In the genomic region with DNA sequence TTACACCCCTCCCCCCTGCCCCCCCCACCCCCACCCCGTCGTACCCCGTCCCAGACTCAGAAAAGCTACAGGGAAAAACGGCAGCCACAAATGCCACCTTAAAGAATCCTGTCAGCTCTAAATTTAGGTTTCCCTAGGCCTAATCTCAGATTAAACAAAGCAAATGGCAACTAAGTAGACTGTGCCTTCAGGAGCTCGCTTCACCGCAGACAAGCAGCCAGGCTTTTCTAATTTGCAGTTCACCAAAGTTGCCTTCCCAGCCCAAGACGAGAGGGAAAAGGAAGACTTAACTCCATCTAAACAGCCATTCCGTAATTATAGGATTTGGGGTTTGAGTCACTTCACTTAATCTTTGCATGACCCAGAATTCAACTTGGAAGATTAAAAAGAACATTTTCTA, we compare ENCODE assay signal across 14 mouse cellular contexts. TPM values are rescaled to one million over a fixed set of nuclear protein-coding genes. Genes with fewer than 3 reads are reported as not detected.
DNase-seq lines count a peak whose midpoint lies in the region; ATAC-seq and TF ChIP-seq lines count a peak whose summit lies in the region.
"Had no signal": no experiment of that assay in that cellular context is flagged by ENCODE, and none has a peak within 500 bp of the region (broad histone marks: within the 10 kb centered on the region; RNA-seq: fewer than 3 reads in every experiment).

No protein-coding gene starts in this region.

- 0 out of 2 replicates have a peak overlapping the region, but pooled peaks have one; percentile 41 for H3K9ac ChIP-seq in heart, embryonic 16.5 days (ENCODE audit: low read length)
- no peak overlapping the region for H3K9ac ChIP-seq in neural tube, embryonic 13.5 days
- no peak overlapping the region for H3K9ac ChIP-seq in neural tube, embryonic 15.5 days (replicated peaks)
- H3K9ac ChIP-seq in hindbrain, embryonic 13.5 days, result no peak overlapping the region
- H3K9ac ChIP-seq: lung, embryonic 15.5 days had no signal

- DNase-seq in heart, adult 11 months, result no peak
- no peak for DNase-seq in left cerebral cortex, adult 2 months (ENCODE audit: extremely low spot score in 1 of 2, low spot score in 2 of 2)
- DNase-seq in layer of hippocampus, postnatal 36 days, result no peak
- DNase-seq: adrenal gland, postnatal 25 days; kidney, adult 18-20 months had no signal

- no peak overlapping the region for H3K4me3 ChIP-seq in heart, embryonic 16.5 days (ENCODE audit: low read length)
- no peak overlapping the region for H3K4me3 ChIP-seq in neural tube, embryonic 13.5 days
- no peak overlapping the region for H3K4me3 ChIP-seq in neural tube, embryonic 15.5 days (replicated peaks)
- no peak overlapping the region for H3K4me3 ChIP-seq in hindbrain, embryonic 13.5 days
- H3K4me3 ChIP-seq in left cerebral cortex, adult 2 months, result no peak overlapping the region

- no peak overlapping the region for H3K27ac ChIP-seq in heart, embryonic 16.5 days (ENCODE audit: low read length)
- H3K27ac ChIP-seq in neural tube, embryonic 13.5 days (replicated peaks), result no peak overlapping the region
- no peak overlapping the region for H3K27ac ChIP-seq in neural tube, embryonic 15.5 days (replicated peaks)
- H3K27ac ChIP-seq in hindbrain, embryonic 13.5 days, result no peak overlapping the region
- no peak overlapping the region for H3K27ac ChIP-seq in left cerebral cortex, adult 2 months
- H3K27ac ChIP-seq: layer of hippocampus, adult 2 months; lung, embryonic 15.5 days had no signal

- peaks cover 3% of the 10 kb centered on the region; the same call in 1 of the 2 replicates for H3K9me3 ChIP-seq in heart, embryonic 16.5 days (replicated peaks; ENCODE audit: control insufficient read depth, low read length)
- H3K9me3 ChIP-seq in neural tube, embryonic 13.5 days, result no peaks in the 10 kb centered on the region
- H3K9me3 ChIP-seq in neural tube, embryonic 15.5 days (replicated peaks), result no peaks in the 10 kb centered on the region
- H3K9me3 ChIP-seq in hindbrain, embryonic 13.5 days, result no peaks in the 10 kb centered on the region
- H3K9me3 ChIP-seq: lung, embryonic 15.5 days had no signal

- no peaks in the 10 kb centered on the region for H3K4me1 ChIP-seq in heart, embryonic 16.5 days (ENCODE audit: control insufficient read depth, insufficient read depth, low read length)
- peaks cover 6% of the 10 kb centered on the region for H3K4me1 ChIP-seq in neural tube, embryonic 13.5 days (replicated peaks)
- peaks cover 10% of the 10 kb centered on the region for H3K4me1 ChIP-seq in neural tube, embryonic 15.5 days
- peaks cover 8% of the 10 kb centered on the region for H3K4me1 ChIP-seq in hindbrain, embryonic 13.5 days (replicated peaks)
- H3K4me1 ChIP-seq: lung, embryonic 15.5 days; megakaryocyte, embryonic 14.5 days had no signal

- TF ChIP-seq CTCF in left cerebral cortex, adult 2 months (IDR thresholded peaks at IDR 0.05), result no peak

- no peak for ATAC-seq in heart, embryonic 16.5 days (replicated peaks; ENCODE audit: extremely low read depth, insufficient read depth, low FRiP score)
- ATAC-seq in neural tube, embryonic 13.5 days (ENCODE audit: low read depth), result no peak
- ATAC-seq in neural tube, embryonic 15.5 days (ENCODE audit: low FRiP score), result no peak
- ATAC-seq in hindbrain, embryonic 13.5 days (ENCODE audit: low FRiP score), result no peak

- H3K4me2 ChIP-seq in heart, embryonic 16.5 days (ENCODE audit: low read depth, low read length), result peak overlapping the region; percentile 67; the same call in 1 of the 2 replicates
- peak overlapping the region; percentile 55; the same call in 1 of the 2 replicates for H3K4me2 ChIP-seq in neural tube, embryonic 13.5 days
- no peak overlapping the region for H3K4me2 ChIP-seq in neural tube, embryonic 15.5 days
- peak overlapping the region; percentile 54 for H3K4me2 ChIP-seq in hindbrain, embryonic 13.5 days

- H3K36me3 ChIP-seq in heart, embryonic 16.5 days (ENCODE audit: control insufficient read depth, insufficient read depth), result no peaks in the 10 kb centered on the region
- H3K36me3 ChIP-seq in neural tube, embryonic 13.5 days, result no peaks in the 10 kb centered on the region
- no peaks in the 10 kb centered on the region for H3K36me3 ChIP-seq in neural tube, embryonic 15.5 days
- no peaks in the 10 kb centered on the region for H3K36me3 ChIP-seq in hindbrain, embryonic 13.5 days
- H3K36me3 ChIP-seq: lung, embryonic 15.5 days had no signal

- H3K27me3 ChIP-seq in heart, embryonic 16.5 days (ENCODE audit: control insufficient read depth, insufficient read depth, low read length), result peaks cover 4% of the 10 kb centered on the region; the same call in 1 of the 2 replicates
- H3K27me3 ChIP-seq in neural tube, embryonic 13.5 days, result peaks cover 14% of the 10 kb centered on the region
- H3K27me3 ChIP-seq in neural tube, embryonic 15.5 days (replicated peaks), result peaks cover 6% of the 10 kb centered on the region
- H3K27me3 ChIP-seq in hindbrain, embryonic 13.5 days, result peaks cover 12% of the 10 kb centered on the region
- H3K27me3 ChIP-seq: CH12.LX had no signal

- 14% methylated on average over 8 of the region's 8 CpGs for WGBS in heart, embryonic 16.5 days
- 22% methylated on average over 8 of the region's 8 CpGs for WGBS in neural tube, embryonic 13.5 days
- 21% methylated on average over 8 of the region's 8 CpGs for WGBS in neural tube, embryonic 15.5 days
- 22% methylated on average over 8 of the region's 8 CpGs for WGBS in hindbrain, embryonic 13.5 days

- intact Hi-C loops in left cerebral cortex, adult 2 months (cut with DNase I), result no loop called here

RNA-seq across cellular contexts. Expression of a gene that starts 23.1 kb away (rescaled TPM):
- polyA plus RNA-seq in heart, embryonic 16.5 days (2015; fragmentation: Nextera tagmentation; extraction: Ambion mirVana), result 0.47 and 0.58 TPM in 2 replicates
- polyA plus RNA-seq in neural tube, embryonic 13.5 days (2015; fragmentation: Nextera tagmentation; extraction: Ambion mirVana), result 4.1 and 4.3 TPM in 2 replicates
- 6.5 and 8.8 TPM in 2 replicates for polyA plus RNA-seq in neural tube, embryonic 15.5 days (2015; fragmentation: Nextera tagmentation; extraction: Ambion mirVana)
- polyA plus RNA-seq in hindbrain, embryonic 13.5 days (2015; fragmentation: Nextera tagmentation; extraction: Ambion mirVana), result 2.7 and 3.1 TPM in 2 replicates
- total RNA-seq in left cerebral cortex, adult 2 months (2021), result 10 to 100 TPM; 35.8 to 36.2 TPM
- total RNA-seq in layer of hippocampus, postnatal 36 days (2021), result 10 to 100 TPM; 50.6 to 51.6 TPM
- total RNA-seq: CH12.LX had no signal

RNA-seq across cellular contexts. Expression of a gene that starts 54.8 kb away (rescaled TPM):
- polyA plus RNA-seq in heart, embryonic 16.5 days (2015; fragmentation: Nextera tagmentation; extraction: Ambion mirVana), result 1.7 and 2.8 TPM in 2 replicates
- polyA plus RNA-seq in neural tube, embryonic 13.5 days (2015; fragmentation: Nextera tagmentation; extraction: Ambion mirVana), result 3.1 and 4.9 TPM in 2 replicates
- 3.3 and 5.5 TPM in 2 replicates for polyA plus RNA-seq in neural tube, embryonic 15.5 days (2015; fragmentation: Nextera tagmentation; extraction: Ambion mirVana)
- polyA plus RNA-seq in hindbrain, embryonic 13.5 days (2015; fragmentation: Nextera tagmentation; extraction: Ambion mirVana), result 3.3 and 3.6 TPM in 2 replicates
- 1 to 10 TPM; 1.4 to 2.1 TPM for total RNA-seq in left cerebral cortex, adult 2 months (2021)
- 1 to 10 TPM; 2.1 to 3.2 TPM for total RNA-seq in layer of hippocampus, postnatal 36 days (2021)
- total RNA-seq: granulocyte monocyte progenitor cell, adult 5-6 weeks had no signal
